Mouse (Mus musculus) midbrain, embryonic 10.5 days (tissue): ENCODE data around the gene Ppan. TPM values are rescaled to one million over a fixed set of nuclear protein-coding genes. Genes with fewer than 3 reads are reported as not detected.

Experiments used
- DNase-seq: peaks from one replicate; pipeline ENCODE4 v3.0.0-alpha.2; 2017; ENCODE audit warnings: low spot score
- H3K27ac ChIP-seq: fragments of 300-500 bp; sonication (generic); replicated peaks from 2 replicates; pipeline ENCODE4 v1.5.1; 2016; ENCODE audit warnings: mild to moderate bottlenecking
- H3K27me3 ChIP-seq: fragments of 300-500 bp; sonication (generic); 2 replicates; pipeline ENCODE4 v1.6.1; 2016; ENCODE audit warnings: low read depth, mild to moderate bottlenecking; ENCODE audit not compliant: poor library complexity, severe bottlenecking
- H3K36me3 ChIP-seq: fragments of 300-500 bp; sonication (generic); 2 replicates; pipeline ENCODE4 v1.6.1; 2016; ENCODE audit warnings: mild to moderate bottlenecking, moderate library complexity
- H3K4me1 ChIP-seq: fragments of 300-500 bp; sonication (generic); 2 replicates; pipeline ENCODE4 v1.6.1; 2016
- H3K4me3 ChIP-seq: fragments of 300-500 bp; sonication (generic); 2 replicates; pipeline ENCODE4 v1.5.1; 2016; ENCODE audit warnings: mild to moderate bottlenecking, moderate library complexity
- H3K9me3 ChIP-seq: fragments of 300-500 bp; sonication (generic); replicated peaks from 2 replicates; pipeline ENCODE4 v1.6.1; 2016; ENCODE audit warnings: mild to moderate bottlenecking
- WGBS: fragments of 180-500 bp; shearing (Covaris S2); methylation state at CpG from one replicate; pipeline ENCODE4 v1.1.7; 2016; 5-methylcytosine and 5-hydroxymethylcytosine counted together
- polyA plus RNA-seq: library from polyadenylated mRNA; unstranded; fragments of >200 nt; fragmentation: Nextera tagmentation; extraction: Ambion mirVana; gene quantifications from 2 replicates; pipeline ENCODE4 v1.2.1, GENCODE M21; 2016

Gene Ppan
- polyA plus RNA-seq, 1 experiment from 2014 or later: 97.2 TPM

GRCm38 (mm10) chr9:20888386-20888765 lies 401 bp downstream of the Ppan start:
- no peak for DNase-seq

GRCm38 (mm10) chr9:20889185-20890141 lies 1.5 kb downstream of the Ppan start:
- Histone ChIP-seq H3K4me1 (peaks cover 15% of the 10 kb centered on the region), H3K4me3 (peak overlapping the region; percentile 90), H3K27ac (no peak overlapping the region), H3K36me3 (peaks cover 54% of the 10 kb centered on the region), H3K27me3 (no peaks in the 10 kb centered on the region), H3K9me3 (no peaks in the 10 kb centered on the region; the same call in 1 of the 2 replicates)
- DNase-seq: no peak
- WGBS: 84% methylated on average over 29 of the region's 29 CpGs

More at GRCm38 (mm10) chr9:20888386-20888765, 401 bp downstream of the Ppan start:
- peak overlapping the region; percentile 90 for H3K4me3 ChIP-seq
- no peaks in the 10 kb centered on the region; the same call in 1 of the 2 replicates for H3K9me3 ChIP-seq
- H3K27me3 ChIP-seq: no peaks in the 10 kb centered on the region
- H3K36me3 ChIP-seq: peaks cover 43% of the 10 kb centered on the region
- WGBS: under 1% methylated on average over 30 of the region's 30 CpGs
- peaks cover 15% of the 10 kb centered on the region for H3K4me1 ChIP-seq
- H3K27ac ChIP-seq: peak overlapping the region; percentile 89

GRCm38 (mm10) chr9:20890411-20890810 lies 2.4 kb downstream of the Ppan start:
- Histone ChIP-seq H3K27ac (no peak overlapping the region), H3K9me3 (no peaks in the 10 kb centered on the region), H3K27me3 (no peaks in the 10 kb centered on the region), H3K4me1 (peaks cover 15% of the 10 kb centered on the region), H3K4me3 (peak overlapping the region; percentile 4; the same call in 1 of the 2 replicates), H3K36me3 (peaks cover 63% of the 10 kb centered on the region)
- no peak for DNase-seq
- 93% methylated on average over 5 of the region's 5 CpGs for WGBS

GRCm38 (mm10) chr9:20891339-20892103 lies 3.5 kb downstream of the Ppan start:
- no peaks in the 10 kb centered on the region for H3K9me3 ChIP-seq
- H3K4me1 ChIP-seq: peaks cover 15% of the 10 kb centered on the region
- no peak for DNase-seq
- 0 out of 2 replicates have a peak overlapping the region, but pooled peaks have one; percentile 0 for H3K4me3 ChIP-seq
- 87% methylated on average over 26 of the region's 26 CpGs for WGBS
- peaks cover 74% of the 10 kb centered on the region for H3K36me3 ChIP-seq
- H3K27me3 ChIP-seq: no peaks in the 10 kb centered on the region
- no peak overlapping the region for H3K27ac ChIP-seq

- no peak for DNase-seq
- Histone ChIP-seq H3K27me3 (no peaks in the 10 kb centered on the region), H3K4me1 (peaks cover 21% of the 10 kb centered on the region), H3K9me3 (no peaks in the 10 kb centered on the region), H3K4me3 (no peak overlapping the region), H3K36me3 (peaks cover 81% of the 10 kb centered on the region), H3K27ac (no peak overlapping the region)
- WGBS: 79% methylated on average over 5 of the region's 5 CpGs
Measured at GRCm38 (mm10) chr9:20892104-20892653, 4.2 kb downstream of the Ppan start.

GRCm38 (mm10) chr9:20893069-20893468 lies 5.1 kb downstream of the Ppan start:
- Histone ChIP-seq H3K4me1 (peaks cover 29% of the 10 kb centered on the region), H3K27me3 (no peaks in the 10 kb centered on the region), H3K36me3 (peaks cover 82% of the 10 kb centered on the region), H3K4me3 (no peak overlapping the region), H3K27ac (no peak overlapping the region), H3K9me3 (no peaks in the 10 kb centered on the region)
- DNase-seq: no peak
- WGBS: 68% methylated on average over 5 of the region's 5 CpGs

GRCm38 (mm10) chr9:20893590-20894343 lies 5.8 kb downstream of the Ppan start:
- Histone ChIP-seq H3K27ac (no peak overlapping the region), H3K9me3 (no peaks in the 10 kb centered on the region), H3K4me3 (no peak overlapping the region), H3K4me1 (peaks cover 25% of the 10 kb centered on the region), H3K27me3 (no peaks in the 10 kb centered on the region), H3K36me3 (peaks cover 82% of the 10 kb centered on the region)
- DNase-seq: no peak
- 88% methylated on average over 13 of the region's 13 CpGs for WGBS

GRCm38 (mm10) chr9:20894629-20895028 lies 6.7 kb downstream of the Ppan start:
- WGBS: 94% methylated on average over 15 of the region's 15 CpGs
- Histone ChIP-seq H3K27ac (no peak overlapping the region), H3K9me3 (no peaks in the 10 kb centered on the region), H3K36me3 (peaks cover 77% of the 10 kb centered on the region), H3K4me3 (no peak overlapping the region), H3K27me3 (no peaks in the 10 kb centered on the region), H3K4me1 (peaks cover 17% of the 10 kb centered on the region)
- no peak for DNase-seq

GRCm38 (mm10) chr9:20895382-20895781 lies 7.4 kb downstream of the Ppan start:
- 95% methylated on average over 9 of the region's 9 CpGs for WGBS
- Histone ChIP-seq H3K4me1 (peaks cover 14% of the 10 kb centered on the region), H3K27me3 (no peaks in the 10 kb centered on the region), H3K27ac (no peak overlapping the region), H3K9me3 (no peaks in the 10 kb centered on the region), H3K36me3 (peaks cover 69% of the 10 kb centered on the region), H3K4me3 (no peak overlapping the region)
- DNase-seq: no peak

GRCm38 (mm10) chr9:20897736-20898510 lies 9.9 kb downstream of the Ppan start:
- Histone ChIP-seq H3K4me3 (peak overlapping the region; percentile 98), H3K27ac (peak overlapping the region; percentile 92), H3K27me3 (no peaks in the 10 kb centered on the region), H3K36me3 (peaks cover 44% of the 10 kb centered on the region), H3K4me1 (peaks cover 14% of the 10 kb centered on the region), H3K9me3 (no peaks in the 10 kb centered on the region)
- DNase-seq: no peak
- 6% methylated on average over 37 of the region's 39 CpGs for WGBS

GRCm38 (mm10) chr9:20898511-20899073 lies 10.6 kb downstream of the Ppan start, which contains the start of gene Eif3g:
Gene Eif3g, minus strand, starts transcription at chr9:20898623.
- Histone ChIP-seq H3K36me3 (peaks cover 39% of the 10 kb centered on the region), H3K27me3 (no peaks in the 10 kb centered on the region), H3K9me3 (no peaks in the 10 kb centered on the region), H3K4me1 (peaks cover 14% of the 10 kb centered on the region), H3K27ac (peak within 1 kb of the TSS; percentile 92), H3K4me3 (peak within 1 kb of the TSS; percentile 98)
- whole genome bisulfite sequencing: 6% methylated on average over 34 of the region's 34 CpGs
- peak; percentile 88 for DNase-seq
